Mouse (Mus musculus) lung, embryonic 16.5 days (tissue): Measurements from ENCODE around the gene Glg1. TPM values are rescaled to one million over a fixed set of nuclear protein-coding genes. Genes with fewer than 3 reads are reported as not detected.

ENCODE experiments used
- ATAC-seq: fragments of 200-750 bp; cut with Nextera tagmentation; 2 replicates; pipeline ENCODE4 v1.8.0; 2017; ENCODE audit warnings: low read depth, mild to moderate bottlenecking, moderate library complexity
- H3K27ac ChIP-seq: fragments of 300-500 bp; sonication (generic); 2 replicates; pipeline ENCODE4 v1.5.1; 2014; ENCODE audit warnings: mild to moderate bottlenecking, control low read depth, low read length
- H3K27me3 ChIP-seq: fragments of 300-500 bp; sonication (generic); 2 replicates; pipeline ENCODE4 v1.6.1; 2014; ENCODE audit warnings: low read depth, low read length, mixed read lengths; ENCODE audit not compliant: control insufficient read depth, insufficient read depth
- H3K36me3 ChIP-seq: fragments of 300-500 bp; sonication (generic); 2 replicates; pipeline ENCODE4 v1.6.1; 2014; ENCODE audit warnings: low read length; ENCODE audit not compliant: control insufficient read depth, insufficient read depth
- H3K4me1 ChIP-seq: fragments of 300-500 bp; sonication (generic); replicated peaks from 2 replicates; pipeline ENCODE4 v1.6.1; 2014; ENCODE audit warnings: low read length, mixed read lengths; ENCODE audit not compliant: control insufficient read depth, insufficient read depth
- H3K4me2 ChIP-seq: fragments of 300-500 bp; sonication (generic); 2 replicates; pipeline ENCODE4 v1.6.1; 2014; ENCODE audit warnings: low read depth, low read length, control low read depth
- H3K4me3 ChIP-seq: fragments of 300-500 bp; sonication (generic); 2 replicates; pipeline ENCODE4 v1.5.1; 2014; ENCODE audit warnings: mild to moderate bottlenecking, low read length, control low read depth
- H3K9ac ChIP-seq: fragments of 300-500 bp; sonication (generic); 2 replicates; pipeline ENCODE4 v1.6.1; 2014; ENCODE audit warnings: low read length, control low read depth
- H3K9me3 ChIP-seq: fragments of 300-500 bp; sonication (generic); 2 replicates; pipeline ENCODE4 v1.6.1; 2016; ENCODE audit warnings: low read length; ENCODE audit not compliant: control insufficient read depth
- WGBS: fragments of 180-500 bp; shearing (Covaris S2); extraction: QIAGEN DNeasy Blood & Tissue Kit; methylation state at CpG from one replicate; pipeline ENCODE4 v1.1.7; 2014; 5-methylcytosine and 5-hydroxymethylcytosine counted together
- polyA plus RNA-seq: library from polyadenylated mRNA; unstranded; fragments of >200 nt; fragmentation: Nextera tagmentation; extraction: Ambion mirVana; gene quantifications from 2 replicates; pipeline ENCODE4 v1.2.1, GENCODE M21; 2015

Glg1 gene
- polyA plus RNA-seq, 1 experiment from 2014 or later, result 72.3 TPM

DNA sequence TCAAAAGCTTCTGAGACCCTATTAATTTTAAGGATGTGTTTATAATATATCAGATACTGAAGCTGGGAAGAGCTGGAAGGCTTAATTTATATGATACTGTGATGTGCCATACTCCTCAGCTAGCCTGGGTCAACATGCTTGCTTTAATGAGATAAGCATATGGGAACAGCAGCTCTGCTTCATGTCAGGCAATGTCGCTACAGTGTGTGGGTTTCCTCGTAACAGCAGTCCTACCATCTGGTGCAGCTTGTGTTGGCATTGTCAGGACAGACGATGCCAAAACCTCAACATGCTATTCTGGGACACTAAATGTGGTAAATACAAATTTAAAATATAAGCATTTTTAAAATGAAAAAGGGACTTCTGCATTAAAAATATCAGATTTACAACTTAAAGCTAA is 40.9 kb downstream of the Glg1 start:
- Histone ChIP-seq H3K36me3 (no peaks in the 10 kb centered on the region), H3K4me2 (no peak overlapping the region), H3K9ac (no peak overlapping the region), H3K4me3 (no peak overlapping the region), H3K27me3 (no peaks in the 10 kb centered on the region), H3K27ac (no peak overlapping the region), H3K4me1 (no peaks in the 10 kb centered on the region), H3K9me3 (no peaks in the 10 kb centered on the region)
- 65% methylated on average over 3 of the region's 3 CpGs for WGBS
- no peak for ATAC-seq

GRCm38 (mm10) chr8:111213406-111213805 is 45.6 kb downstream of the Glg1 start:
- no peak for ATAC-seq
- Histone ChIP-seq H3K4me2 (no peak overlapping the region), H3K9ac (no peak overlapping the region), H3K27ac (no peak overlapping the region), H3K27me3 (no peaks in the 10 kb centered on the region), H3K4me1 (no peaks in the 10 kb centered on the region), H3K9me3 (no peaks in the 10 kb centered on the region), H3K36me3 (no peaks in the 10 kb centered on the region), H3K4me3 (no peak overlapping the region)
- WGBS, result 85% methylated on average over 5 of the region's 5 CpGs

GRCm38 (mm10) chr8:111211180-111211579 is 47.8 kb downstream of the Glg1 start:
- Histone ChIP-seq H3K4me3 (no peak overlapping the region), H3K9ac (no peak overlapping the region), H3K27ac (no peak overlapping the region), H3K4me1 (no peaks in the 10 kb centered on the region), H3K36me3 (no peaks in the 10 kb centered on the region), H3K27me3 (no peaks in the 10 kb centered on the region), H3K9me3 (no peaks in the 10 kb centered on the region), H3K4me2 (no peak overlapping the region)
- WGBS, result 92% methylated on average over 2 of the region's 2 CpGs
- no peak for ATAC-seq

GRCm38 (mm10) chr8:111209874-111210273 is 49.1 kb downstream of the Glg1 start:
- Histone ChIP-seq H3K27me3 (no peaks in the 10 kb centered on the region), H3K9me3 (no peaks in the 10 kb centered on the region), H3K4me1 (no peaks in the 10 kb centered on the region), H3K9ac (no peak overlapping the region), H3K4me2 (no peak overlapping the region), H3K36me3 (no peaks in the 10 kb centered on the region), H3K27ac (no peak overlapping the region), H3K4me3 (no peak overlapping the region)
- ATAC-seq, result no peak

- WGBS, result 80% methylated on average over 6 of the region's 6 CpGs
Measured at GRCm38 (mm10) chr8:111206321-111206720, 52.7 kb downstream of the Glg1 start.

GRCm38 (mm10) chr8:111205033-111205432 is 54.0 kb downstream of the Glg1 start:
- no peak overlapping the region for H3K27ac ChIP-seq
- H3K4me3 ChIP-seq, result no peak overlapping the region
- WGBS, result 85% methylated on average over 6 of the region's 6 CpGs
- no peaks in the 10 kb centered on the region for H3K27me3 ChIP-seq
- H3K36me3 ChIP-seq, result no peaks in the 10 kb centered on the region
- no peak for ATAC-seq
- no peaks in the 10 kb centered on the region for H3K9me3 ChIP-seq
- no peaks in the 10 kb centered on the region for H3K4me1 ChIP-seq
- no peak overlapping the region for H3K4me2 ChIP-seq
- no peak overlapping the region for H3K9ac ChIP-seq

More at GRCm38 (mm10) chr8:111206321-111206720, 52.7 kb downstream of the Glg1 start:
- Histone ChIP-seq H3K9ac (no peak overlapping the region), H3K27ac (no peak overlapping the region), H3K9me3 (no peaks in the 10 kb centered on the region), H3K4me3 (no peak overlapping the region), H3K4me1 (no peaks in the 10 kb centered on the region), H3K36me3 (no peaks in the 10 kb centered on the region), H3K4me2 (no peak overlapping the region), H3K27me3 (no peaks in the 10 kb centered on the region)
- ATAC-seq, result no peak

GRCm38 (mm10) chr8:111203341-111203740 is 55.7 kb downstream of the Glg1 start:
- no peaks in the 10 kb centered on the region for H3K36me3 ChIP-seq
- no peaks in the 10 kb centered on the region for H3K9me3 ChIP-seq
- no peak overlapping the region for H3K9ac ChIP-seq
- ATAC-seq, result no peak
- no peak overlapping the region for H3K4me3 ChIP-seq
- H3K27me3 ChIP-seq, result no peaks in the 10 kb centered on the region
- WGBS, result 84% methylated on average over 2 of the region's 2 CpGs
- H3K27ac ChIP-seq, result no peak overlapping the region
- no peak overlapping the region for H3K4me2 ChIP-seq
- no peaks in the 10 kb centered on the region for H3K4me1 ChIP-seq

GRCm38 (mm10) chr8:111197966-111198365 is 61.0 kb downstream of the Glg1 start:
- Histone ChIP-seq H3K4me2 (no peak overlapping the region), H3K27ac (no peak overlapping the region), H3K9ac (no peak overlapping the region), H3K27me3 (no peaks in the 10 kb centered on the region), H3K4me3 (no peak overlapping the region), H3K9me3 (no peaks in the 10 kb centered on the region), H3K4me1 (no peaks in the 10 kb centered on the region), H3K36me3 (peaks cover 13% of the 10 kb centered on the region)
- 90% methylated on average over 3 of the region's 3 CpGs for WGBS
- ATAC-seq, result no peak

- no peak overlapping the region for H3K4me3 ChIP-seq
Measured at GRCm38 (mm10) chr8:111196181-111196580, 62.8 kb downstream of the Glg1 start.

DNA sequence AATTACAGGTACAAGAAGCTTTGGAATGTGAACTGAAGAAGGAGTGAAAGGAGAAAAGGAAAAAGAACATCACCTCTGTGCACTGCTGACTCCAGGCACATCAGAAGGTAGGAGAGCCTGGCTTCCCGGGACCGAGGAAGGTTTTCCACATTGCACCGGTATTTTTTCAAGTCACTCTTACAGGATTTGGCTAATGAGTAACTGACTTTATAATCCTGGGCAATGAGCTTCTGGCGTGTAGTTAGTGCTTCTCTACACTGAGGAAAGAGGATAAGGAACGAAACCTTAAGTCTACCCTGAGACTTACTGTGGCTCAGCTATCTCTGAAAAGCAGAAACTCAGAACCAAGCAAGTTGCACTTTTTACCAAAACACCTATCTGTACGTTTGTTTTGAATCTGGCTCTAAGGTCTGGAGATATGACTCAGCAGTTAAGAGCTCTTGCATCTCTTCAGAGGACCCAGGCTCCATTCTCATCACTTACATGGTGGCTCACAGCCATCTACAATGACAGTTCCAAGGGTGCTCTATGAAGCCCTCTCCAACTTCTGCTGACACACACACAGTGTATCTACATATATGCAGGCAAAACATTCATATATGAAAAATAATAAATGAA is 70.3 kb downstream of the Glg1 start:
- H3K4me2 ChIP-seq, result no peak overlapping the region
- no peaks in the 10 kb centered on the region for H3K4me1 ChIP-seq
- H3K4me3 ChIP-seq, result no peak overlapping the region
- H3K27ac ChIP-seq, result no peak overlapping the region
- 73% methylated on average over 6 of the region's 6 CpGs for WGBS
- no peaks in the 10 kb centered on the region for H3K9me3 ChIP-seq
- H3K27me3 ChIP-seq, result no peaks in the 10 kb centered on the region
- H3K36me3 ChIP-seq, result peaks cover 10% of the 10 kb centered on the region
- H3K9ac ChIP-seq, result no peak overlapping the region
- no peak for ATAC-seq

More at GRCm38 (mm10) chr8:111196181-111196580, 62.8 kb downstream of the Glg1 start:
- no peak overlapping the region for H3K4me2 ChIP-seq
- peaks cover 15% of the 10 kb centered on the region for H3K36me3 ChIP-seq
- H3K27ac ChIP-seq, result no peak overlapping the region
- no peak for ATAC-seq
- H3K27me3 ChIP-seq, result no peaks in the 10 kb centered on the region
- H3K4me1 ChIP-seq, result no peaks in the 10 kb centered on the region
- H3K9me3 ChIP-seq, result no peaks in the 10 kb centered on the region
- H3K9ac ChIP-seq, result no peak overlapping the region
